Mouse (Mus musculus): ENCODE results near the gene Dtymk.
"Not testable (repeated sequence)": the region's sequence is repeated elsewhere in the genome, so short reads cannot be mapped to it uniquely, and the experiment has no call there.

Dtymk gene

GRCm38 (mm10) chr1:93801741-93802238, at the start of gene Dtymk:
TSS of gene Dtymk (minus strand) at chr1:93801934.
- DNase-seq, result peak; percentile 95

- DNase-seq, result not testable (repeated sequence)
Observed at GRCm38 (mm10) chr1:93845766-93846366, 44.1 kb upstream of the Dtymk start.

- not testable (repeated sequence) for DNase-seq
Observed at GRCm38 (mm10) chr1:93838569-93838968, 36.8 kb upstream of the Dtymk start.

DNA sequence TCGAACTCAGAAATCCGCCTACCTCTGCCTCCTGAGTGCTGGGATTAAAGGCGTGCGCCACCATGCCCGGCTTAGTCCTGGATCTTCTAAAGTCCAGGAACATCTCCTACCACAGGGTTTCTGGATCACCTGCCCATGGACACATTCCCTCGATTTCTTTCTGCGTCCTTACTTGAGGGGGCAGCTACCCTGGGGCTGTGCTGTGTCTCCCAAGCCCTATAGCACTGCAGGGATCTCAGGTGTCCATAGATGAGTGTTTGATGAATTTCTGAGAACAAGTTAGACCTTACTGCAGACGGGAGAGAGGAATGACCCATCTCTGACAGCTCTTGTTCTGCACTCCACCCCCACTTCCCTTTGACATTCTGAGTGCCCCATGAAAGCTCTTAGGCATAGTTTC, 35.6 kb upstream of the Dtymk start:
- no peak for DNase-seq

- DNase-seq, result no peak
Observed at GRCm38 (mm10) chr1:93836532-93836913, 34.8 kb upstream of the Dtymk start.

DNA sequence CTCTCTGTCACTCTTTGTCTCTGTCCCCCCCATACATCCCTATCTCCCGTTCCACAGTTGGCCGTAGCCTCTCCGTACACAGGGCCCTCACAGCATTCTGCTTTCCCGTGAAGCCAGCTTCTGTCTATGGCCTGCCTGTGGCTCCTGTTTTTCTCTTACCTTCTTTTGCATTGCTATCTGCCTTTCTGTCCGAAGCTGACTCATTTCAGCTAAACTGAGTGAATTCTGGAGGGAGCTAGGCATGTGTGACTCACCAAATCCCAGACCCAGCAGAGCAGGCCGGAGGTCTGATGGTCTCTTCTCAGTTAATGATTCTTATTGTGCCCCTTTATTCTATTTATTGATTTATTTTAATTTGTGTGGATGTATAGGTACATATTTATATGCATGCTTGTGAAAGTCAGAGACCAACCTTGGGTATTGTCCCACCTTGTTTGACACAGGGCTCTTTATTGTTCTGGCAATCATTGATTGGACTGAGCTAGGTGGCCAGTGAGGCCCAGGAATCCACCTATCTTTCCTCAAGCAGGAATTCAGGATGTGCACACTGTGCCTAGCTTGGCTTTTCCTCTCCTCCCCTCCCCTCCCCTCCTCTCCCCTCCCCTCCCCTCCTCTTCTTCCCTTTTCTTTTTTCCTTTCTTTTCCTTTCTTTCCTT, 34.3 kb upstream of the Dtymk start:
- no peak for DNase-seq

DNA sequence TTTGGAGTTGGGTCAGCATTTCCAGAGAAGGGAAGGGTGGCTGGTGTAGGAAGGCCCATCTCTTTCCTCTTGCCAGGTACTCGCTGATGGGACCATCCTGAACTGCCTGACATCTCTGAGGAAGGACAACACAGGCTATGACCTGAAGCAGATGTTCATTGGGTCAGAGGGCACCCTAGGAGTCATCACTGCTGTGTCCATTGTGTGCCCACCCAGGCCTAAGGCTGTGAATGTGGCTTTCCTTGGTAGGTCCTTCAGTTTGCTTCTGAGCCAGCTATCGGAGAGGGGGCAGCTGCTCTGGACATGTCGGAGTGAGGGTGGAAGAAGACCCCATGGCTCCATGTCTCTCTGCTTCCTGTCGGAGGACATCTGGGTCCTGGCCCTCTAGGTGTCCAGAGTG, 33.5 kb upstream of the Dtymk start:
- DNase-seq, result no peak

DNA sequence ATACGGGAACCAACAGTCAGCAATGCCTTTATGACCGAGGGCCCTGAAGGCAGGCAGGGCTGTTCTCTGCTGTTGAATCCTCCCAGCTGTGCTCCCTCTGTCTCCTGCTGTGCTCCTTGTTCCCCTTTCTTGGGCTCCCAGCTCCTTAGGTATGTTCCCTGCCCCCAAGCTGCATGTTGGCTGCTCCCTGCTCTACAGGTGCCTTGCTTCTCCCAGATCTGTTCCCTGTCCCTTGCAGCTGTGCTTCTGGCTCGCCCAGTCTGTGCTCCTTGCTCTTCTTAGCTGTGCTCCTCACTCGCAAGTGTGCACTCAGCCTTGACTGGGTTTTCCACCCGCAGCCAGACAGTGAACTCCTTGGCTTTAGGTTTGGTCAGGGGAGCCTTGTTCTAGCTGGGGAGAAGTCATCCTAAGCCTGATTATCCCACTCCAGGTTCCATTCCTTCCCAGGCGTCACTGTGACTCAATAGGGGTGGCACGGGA, 33.0 kb upstream of the Dtymk start:
- no peak for DNase-seq

GRCm38 (mm10) chr1:93832754-93833360, 31.1 kb upstream of the Dtymk start:
- DNase-seq, result not testable (repeated sequence)

- DNase-seq, result no peak
Observed at GRCm38 (mm10) chr1:93826540-93826835, 24.8 kb upstream of the Dtymk start.

- DNase-seq, result peak; percentile 39
Observed at GRCm38 (mm10) chr1:93825771-93826539, 24.2 kb upstream of the Dtymk start.

DNA sequence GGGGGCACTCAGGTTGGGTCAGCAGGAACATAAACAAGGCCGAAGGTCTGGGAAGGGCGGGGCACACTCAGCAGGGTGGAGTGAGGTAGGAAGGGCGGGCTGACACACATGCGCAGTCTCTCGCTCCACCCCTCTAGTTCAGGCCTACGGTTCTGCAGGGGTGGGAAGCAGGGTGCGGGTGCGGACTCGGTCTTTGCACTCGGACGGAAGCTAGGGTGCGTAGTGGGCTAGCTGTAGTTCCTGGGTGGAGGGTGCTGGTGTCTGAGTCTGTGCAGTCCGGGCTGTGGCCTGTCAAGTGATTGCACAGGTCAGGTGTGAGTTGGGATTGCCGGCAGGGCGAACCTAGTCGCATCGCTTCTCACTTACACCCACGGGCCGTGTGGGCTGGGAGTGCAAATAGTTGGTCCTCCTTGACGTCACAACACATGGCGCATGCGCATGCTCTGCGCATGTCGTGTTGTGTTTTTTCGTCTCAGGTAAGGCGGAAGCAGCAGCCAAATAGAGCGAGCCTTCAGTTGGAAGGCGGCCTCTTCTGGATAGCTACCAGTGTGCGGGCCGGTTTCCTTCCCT, 23.5 kb upstream of the Dtymk start:
- peak; percentile 95 for DNase-seq

DNA sequence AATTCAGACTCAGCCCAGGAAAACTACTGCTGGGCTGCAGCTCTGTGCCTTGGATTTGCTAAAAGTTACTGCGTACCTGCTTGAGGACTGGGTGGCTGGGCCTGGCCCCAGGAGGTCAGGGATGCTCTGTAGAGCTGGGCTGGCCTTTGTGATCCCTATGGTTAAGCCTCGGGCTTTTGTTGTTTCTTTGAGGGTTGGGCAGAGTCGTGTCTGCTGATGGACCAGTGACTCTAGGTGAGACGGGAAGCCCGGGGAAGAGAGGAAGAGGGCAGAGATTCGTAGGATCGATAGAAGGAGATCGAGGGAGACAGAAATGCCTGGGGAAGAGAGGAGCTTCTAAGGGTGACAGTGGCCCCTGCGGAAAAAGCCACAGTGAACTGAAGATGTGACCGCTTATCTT, 22.9 kb upstream of the Dtymk start, which contains the start of gene D2hgdh:
TSS of gene D2hgdh (plus strand) at position 301 of the 400 bp plus-strand sequence.
- no peak for DNase-seq

DNA sequence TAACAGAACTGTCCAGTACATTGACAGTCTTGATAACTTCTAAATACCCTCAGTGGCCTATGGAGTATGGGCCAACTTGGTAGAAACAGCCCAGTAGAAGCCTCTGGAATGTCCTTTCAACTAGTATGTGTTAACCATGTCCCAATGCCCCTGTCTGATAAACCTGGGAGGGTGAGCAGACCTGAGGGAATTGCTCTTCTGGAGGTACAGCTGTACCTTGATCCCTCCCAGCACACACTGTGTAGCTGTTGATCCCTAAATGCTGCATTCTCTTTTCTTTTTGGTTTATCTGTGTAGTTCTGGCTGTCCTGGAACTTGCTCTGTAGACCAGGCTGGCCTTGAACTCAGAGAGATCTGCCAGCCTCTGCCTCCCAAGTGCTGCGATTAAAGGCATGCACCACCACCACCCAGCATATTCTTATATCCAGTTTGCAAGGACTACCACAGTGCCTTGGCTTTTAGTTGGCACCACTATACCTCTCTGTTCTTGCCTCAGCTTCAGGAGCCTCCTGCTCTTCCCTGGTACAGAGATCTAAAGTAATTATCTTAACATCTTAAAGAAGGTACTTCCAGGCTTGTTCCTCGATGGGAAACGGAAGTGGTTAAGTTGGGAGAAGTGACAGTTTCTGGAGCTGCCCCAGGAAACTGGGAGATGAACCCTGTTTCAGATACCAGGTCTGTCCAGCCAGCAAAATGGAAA, 22.2 kb upstream of the Dtymk start:
- no peak for DNase-seq

DNA sequence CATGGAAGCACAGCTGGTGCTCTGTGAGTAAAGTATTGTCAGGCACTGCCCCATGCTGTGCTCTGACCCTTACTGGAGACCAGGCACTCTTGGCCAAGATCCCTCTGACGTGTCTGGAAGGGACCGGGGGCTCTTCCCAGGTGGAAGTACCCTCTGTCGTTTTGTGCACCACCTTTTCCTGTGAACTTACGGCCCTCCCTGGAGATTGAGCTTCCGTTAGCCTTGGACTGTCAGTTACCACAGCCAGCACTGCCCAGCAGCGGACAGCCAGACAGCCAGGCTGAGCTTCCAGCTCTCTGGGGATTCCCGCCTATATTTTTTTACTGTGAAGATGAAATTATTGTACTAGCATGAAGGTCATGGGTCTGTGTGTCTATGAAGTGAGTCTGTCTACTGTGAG, 17.0 kb upstream of the Dtymk start:
- DNase-seq, result no peak

GRCm38 (mm10) chr1:93817823-93818532, 16.2 kb upstream of the Dtymk start:
- DNase-seq, result no peak

DNA sequence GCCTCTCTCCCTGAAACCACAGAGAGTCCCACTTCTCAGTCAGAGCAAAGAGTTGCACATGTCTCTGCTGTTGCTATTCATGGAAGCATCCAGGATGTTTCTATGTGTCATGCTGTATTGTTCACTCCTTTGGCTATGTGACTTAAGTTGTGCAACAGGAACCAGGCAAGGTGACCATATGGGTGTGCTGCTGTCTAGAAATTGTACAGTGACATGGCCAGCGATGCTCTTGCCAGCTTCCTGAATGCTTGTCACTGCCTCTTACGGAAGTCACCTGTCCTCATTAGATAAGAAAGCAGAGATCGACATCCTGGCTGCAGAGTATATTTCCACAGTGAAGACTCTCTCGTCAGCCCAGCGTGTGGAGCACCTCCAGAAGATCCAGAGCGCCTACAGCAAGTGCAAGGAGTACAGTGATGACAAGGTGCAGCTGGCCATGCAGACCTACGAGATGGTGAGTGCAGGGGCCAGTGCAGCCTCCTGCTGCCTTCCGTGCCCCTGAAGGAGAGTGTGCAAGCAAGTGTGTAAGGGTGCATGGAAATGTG, 9.8 kb upstream of the Dtymk start:
- DNase-seq, result no peak

GRCm38 (mm10) chr1:93810011-93810410, 8.3 kb upstream of the Dtymk start:
- no peak for DNase-seq

DNA sequence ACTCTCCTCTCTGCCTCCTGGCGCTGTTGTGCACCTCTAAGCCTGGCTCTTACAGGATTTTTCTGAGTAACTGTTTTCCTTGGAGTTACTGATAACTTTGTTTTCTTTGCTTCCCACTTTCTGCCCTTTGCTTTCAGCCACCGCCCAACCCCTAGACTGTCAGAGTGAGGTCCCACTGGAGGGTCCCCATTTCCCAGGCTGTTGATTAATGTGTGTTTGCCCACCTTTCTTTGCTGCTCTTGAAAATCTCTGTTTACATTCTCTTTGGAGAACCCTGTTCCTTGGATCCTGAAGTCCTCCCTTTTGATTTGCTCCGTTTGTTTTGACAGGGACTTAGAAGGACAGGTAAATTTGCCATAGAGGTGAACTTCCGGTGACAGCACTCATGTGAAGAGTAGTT, 7.1 kb upstream of the Dtymk start:
- no peak for DNase-seq

DNA sequence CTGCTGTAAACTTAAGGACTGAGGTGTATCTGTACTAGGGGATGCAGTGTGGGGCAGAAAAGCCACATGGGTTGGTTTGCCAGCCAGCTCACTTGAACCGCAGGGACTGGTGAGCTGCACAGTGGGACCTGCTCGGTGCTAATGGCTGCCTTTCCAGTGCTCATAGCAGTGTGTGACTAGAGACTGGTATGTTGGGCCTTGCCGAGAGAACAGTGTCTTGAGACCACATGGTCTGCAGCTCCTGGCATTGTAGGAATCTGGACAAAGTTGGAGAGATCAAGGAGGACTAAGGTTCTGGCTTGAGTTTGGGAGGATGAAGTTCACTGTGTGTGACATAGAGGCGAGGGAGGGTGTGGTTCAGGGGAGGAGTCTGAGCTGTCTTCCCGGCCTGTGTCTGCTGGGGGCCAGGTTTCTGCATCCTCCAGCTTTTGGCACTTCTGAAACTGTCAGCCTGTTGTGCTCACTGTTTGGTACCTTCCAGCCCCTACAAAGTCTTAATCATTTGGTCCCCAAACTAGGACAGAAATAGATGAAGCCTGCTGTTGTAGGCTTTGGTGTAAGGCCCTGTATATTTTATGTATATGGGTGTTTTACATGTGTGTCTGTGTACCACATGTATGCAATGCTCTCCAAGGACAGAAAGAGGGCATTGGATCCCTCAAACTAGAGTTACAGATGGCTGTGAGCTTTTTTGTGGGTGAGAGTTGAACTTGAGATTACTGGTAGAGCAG, 3.7 kb upstream of the Dtymk start:
- no peak for DNase-seq

DNA sequence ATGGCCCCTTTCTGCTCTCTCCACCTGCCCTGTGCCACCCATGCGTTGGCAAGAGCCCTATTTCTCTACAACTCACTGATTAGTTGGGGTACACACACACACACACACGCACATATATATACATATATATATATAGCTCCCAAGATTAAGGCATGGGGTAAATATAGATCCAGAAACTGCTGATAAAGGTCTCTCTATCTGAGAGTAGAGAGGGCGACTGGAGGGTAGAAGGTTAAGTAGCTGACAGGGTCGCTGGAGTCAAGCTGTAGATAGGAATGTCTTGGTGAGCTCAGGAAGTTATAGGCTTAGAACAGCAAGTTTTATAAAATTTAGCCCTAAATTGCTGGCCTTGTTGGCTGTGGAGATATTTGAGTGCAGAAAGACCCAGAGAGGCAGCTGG, 3.1 kb upstream of the Dtymk start:
- no peak for DNase-seq
